8 mouse cellular contexts compared by ENCODE assay signal in the genomic region with DNA sequence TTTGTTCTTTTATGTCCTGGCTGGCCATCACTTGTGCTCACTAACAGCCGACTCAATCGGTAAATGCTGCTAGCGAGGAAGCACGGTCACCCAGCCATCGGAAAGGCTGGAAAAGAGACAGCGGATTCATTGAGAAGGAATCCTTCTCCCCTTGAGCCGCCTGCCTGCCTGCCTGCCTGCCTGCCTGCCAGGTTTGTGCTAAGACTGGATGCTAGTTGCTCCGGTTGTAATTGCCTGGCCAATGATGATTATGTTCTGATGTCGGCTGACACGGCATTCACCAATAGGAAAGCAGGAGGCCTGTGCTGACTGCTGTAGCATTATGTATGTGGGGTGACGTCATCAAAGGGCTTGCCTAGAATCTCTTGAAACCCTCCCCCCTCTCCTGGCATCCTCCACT. TPM values are rescaled to one million over a fixed set of nuclear protein-coding genes. Genes with fewer than 3 reads are reported as not detected.
DNase-seq lines count a peak whose midpoint lies in the region; ATAC-seq lines count a peak whose summit lies in the region.

No protein-coding gene starts in this region.

- peak overlapping the region; percentile 48 for H3K4me3 ChIP-seq in heart, embryonic 13.5 days
- peak overlapping the region; percentile 44 for H3K4me3 ChIP-seq in liver, embryonic 12.5 days
- peak overlapping the region; percentile 79 for H3K4me3 ChIP-seq in stomach, embryonic 15.5 days (replicated peaks)

- peaks cover 34% of the 10 kb centered on the region for H3K4me1 ChIP-seq in heart, embryonic 13.5 days
- peaks cover 36% of the 10 kb centered on the region for H3K4me1 ChIP-seq in liver, embryonic 12.5 days
- H3K4me1 ChIP-seq in stomach, embryonic 15.5 days: peaks cover 20% of the 10 kb centered on the region

- H3K27ac ChIP-seq in heart, embryonic 13.5 days (replicated peaks): peak overlapping the region; percentile 95
- H3K27ac ChIP-seq in liver, embryonic 12.5 days: peak overlapping the region; percentile 81
- peak overlapping the region; percentile 95 for H3K27ac ChIP-seq in stomach, embryonic 15.5 days

- H3K4me2 ChIP-seq in heart, embryonic 13.5 days: peak overlapping the region; percentile 93
- peak overlapping the region; percentile 93 for H3K4me2 ChIP-seq in liver, embryonic 12.5 days
- H3K4me2 ChIP-seq in stomach, embryonic 15.5 days: peak overlapping the region; percentile 79

- under 1% methylated on average over 11 of the region's 11 CpGs for WGBS in heart, embryonic 13.5 days
- 8% methylated on average over 11 of the region's 11 CpGs for WGBS in liver, embryonic 12.5 days (ENCODE audit: insufficient replicate concordance)
- WGBS in stomach, embryonic 15.5 days: under 1% methylated on average over 11 of the region's 11 CpGs

- peak; percentile 96 for DNase-seq in CD4-positive helper T cell, adult 2 months (ENCODE audit: low read depth, low spot score)
- DNase-seq in brain, embryonic 18.5 days (ENCODE audit: low read depth, low spot score): peak; percentile 99
- DNase-seq in kidney, postnatal 10 days: peak; percentile 89
- DNase-seq in natural killer cell, adult 2 months (ENCODE audit: low spot score in 2 of 2): peak; percentile 78 to 82

- no peaks in the 10 kb centered on the region for H3K9me3 ChIP-seq in heart, embryonic 13.5 days
- no peaks in the 10 kb centered on the region for H3K9me3 ChIP-seq in liver, embryonic 12.5 days (replicated peaks)
- no peaks in the 10 kb centered on the region for H3K9me3 ChIP-seq in stomach, embryonic 15.5 days

- peaks cover under 1% of the 10 kb centered on the region; the same call in 1 of the 2 replicates for H3K36me3 ChIP-seq in heart, embryonic 13.5 days
- peaks cover 20% of the 10 kb centered on the region for H3K36me3 ChIP-seq in liver, embryonic 12.5 days
- H3K36me3 ChIP-seq in stomach, embryonic 15.5 days: no peaks in the 10 kb centered on the region

- H3K9ac ChIP-seq in heart, embryonic 13.5 days: peak overlapping the region; percentile 79
- H3K9ac ChIP-seq in liver, embryonic 12.5 days: peak overlapping the region; percentile 60
- H3K9ac ChIP-seq in stomach, embryonic 15.5 days: no peak overlapping the region

- peak; percentile 88 for ATAC-seq in erythroid progenitor cell, adult 5-6 weeks (replicated peaks; ENCODE audit: low FRiP score, poor library complexity, severe bottlenecking)
- peak; percentile 83 for ATAC-seq in heart, embryonic 13.5 days (ENCODE audit: extremely low read depth, insufficient number of reproducible peaks, low FRiP score, low TSS enrichment)
- ATAC-seq in liver, embryonic 12.5 days: peak; percentile 89
- ATAC-seq in stomach, embryonic 15.5 days (ENCODE audit: insufficient read depth, low FRiP score, low read depth): peak; percentile 95

- H3K27me3 ChIP-seq in heart, embryonic 13.5 days (replicated peaks): no peaks in the 10 kb centered on the region
- no peaks in the 10 kb centered on the region for H3K27me3 ChIP-seq in liver, embryonic 12.5 days (replicated peaks)
- no peaks in the 10 kb centered on the region for H3K27me3 ChIP-seq in stomach, embryonic 15.5 days (replicated peaks)

RNA-seq across cellular contexts. Expression of gene Elovl6, which starts 4.0 kb away (rescaled TPM):
- total RNA-seq in erythroid progenitor cell, adult 5-6 weeks (2015; ENCODE audit: low replicate concordance): 1.4 and 7.5 TPM in 2 replicates
- 0.23 and 0.51 TPM in 2 replicates for total RNA-seq in erythroid progenitor cell, adult 5-6 weeks (2017; ENCODE audit: low replicate concordance)
- 12.7 TPM in 2 replicates for polyA plus RNA-seq in heart, embryonic 13.5 days (2015; fragmentation: Nextera tagmentation; extraction: Ambion mirVana)
- 14.3 and 14.8 TPM in 2 replicates for polyA plus RNA-seq in liver, embryonic 12.5 days (2016; fragmentation: Nextera tagmentation; extraction: Ambion mirVana)
- polyA plus RNA-seq in stomach, embryonic 15.5 days (2015; fragmentation: Nextera tagmentation; extraction: Ambion mirVana): 31.7 and 41.2 TPM in 2 replicates

Comparison
In these comparisons a context has a peak if more than half of its experiments do, and no peak if none do; other contexts are left out.
1. Peak in every context shown above with its lines: DNase-seq, ATAC-seq, H3K4me3 ChIP-seq and H3K27ac ChIP-seq.